Mouse (Mus musculus): ENCODE data around the gene Rrh.

DNA sequence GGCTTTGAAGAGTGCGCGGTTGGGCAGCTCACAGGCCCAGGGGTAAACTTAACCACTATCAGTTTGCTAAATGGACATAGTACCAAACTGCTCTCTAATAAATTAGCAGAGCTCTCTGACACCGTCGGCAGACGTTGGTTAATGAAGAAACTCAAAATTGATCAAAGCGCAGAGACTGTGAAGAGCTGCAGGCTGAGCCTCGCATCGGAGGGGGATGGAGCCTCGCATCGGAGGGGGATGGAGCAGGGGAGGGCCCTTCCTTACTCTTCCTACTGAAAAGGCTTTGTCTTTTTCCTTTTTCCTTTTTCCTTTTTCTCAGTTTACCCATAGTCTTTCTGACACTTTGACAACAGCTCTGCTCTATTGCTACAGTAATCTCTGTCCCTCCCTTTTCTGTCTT lies 41.0 kb downstream of the Rrh start:
- TF ChIP-seq CTCF (IDR thresholded peaks at IDR 0.05; ENCODE audit: low read depth, low read length) (no peak), EP300 (IDR thresholded peaks at IDR 0.05; ENCODE audit: insufficient read depth, low read depth, low read length) (no peak)

All from ES-Bruce4 (cell line).